Comparison of ENCODE assay signal across 11 mouse cellular contexts in the genomic region with DNA sequence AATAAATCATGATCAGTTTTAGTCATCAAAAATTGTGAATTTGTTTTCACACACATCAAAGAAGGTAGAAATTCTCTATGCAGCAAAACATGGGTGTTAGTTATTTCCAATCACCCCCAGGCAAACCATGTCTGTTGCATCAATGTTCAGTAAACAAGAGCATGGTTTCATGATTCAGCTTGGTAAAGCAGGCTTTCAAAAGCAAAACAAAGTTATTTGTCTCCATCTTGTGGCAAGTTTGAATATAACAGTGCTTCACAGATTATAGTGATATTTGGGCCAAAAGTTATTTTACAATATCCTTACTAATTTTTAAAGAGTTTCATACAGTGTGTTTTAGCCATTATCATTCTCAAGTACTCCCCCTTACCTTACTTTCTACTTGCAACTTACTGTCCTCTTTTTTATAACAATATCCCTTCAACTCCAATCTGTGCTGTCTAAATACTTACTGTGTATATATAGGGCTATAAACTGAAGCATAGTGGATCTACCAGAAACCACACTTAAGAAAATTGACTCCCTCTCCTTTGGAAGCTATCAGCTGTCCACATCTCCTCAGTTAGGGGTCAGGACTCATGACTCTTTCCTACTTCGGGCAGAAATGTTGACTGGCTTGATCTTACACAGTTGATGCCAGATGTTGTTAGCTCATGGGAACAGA.
A peak's percentile ranks its signal among the peaks of the same experiment; 100 is the strongest.
DNase-seq lines count a peak whose midpoint lies in the region; ATAC-seq and TF ChIP-seq lines count a peak whose summit lies in the region.
"Had no signal": no experiment of that assay in that cellular context is flagged by ENCODE, and none has a peak within 500 bp of the region (broad histone marks: within the 10 kb centered on the region; RNA-seq: fewer than 3 reads in every experiment).

No protein-coding gene starts in this region.

- H3K36me3 ChIP-seq in hindbrain, embryonic 11.5 days (ENCODE audit: control insufficient read depth, insufficient read depth, low read length): no peaks in the 10 kb centered on the region
- H3K36me3 ChIP-seq in hindbrain, embryonic 10.5 days: no peaks in the 10 kb centered on the region
- H3K36me3 ChIP-seq in embryonic facial prominence, embryonic 14.5 days (ENCODE audit: control insufficient read depth, insufficient read depth, low read length): no peaks in the 10 kb centered on the region
- H3K36me3 ChIP-seq in midbrain, embryonic 14.5 days (ENCODE audit: control insufficient read depth, insufficient read depth, low read length): no peaks in the 10 kb centered on the region
- H3K36me3 ChIP-seq: liver, embryonic 15.5 days had no signal

- no peak for TF ChIP-seq CTCF in lung, adult 2 months (IDR thresholded peaks at IDR 0.05; ENCODE audit: insufficient read depth, low read length)

- no peak for TF ChIP-seq POLR2A in lung, adult 2 months (IDR thresholded peaks at IDR 0.05; ENCODE audit: borderline replicate concordance, extremely low read depth, low read depth, low read length)

- ATAC-seq in hindbrain, embryonic 11.5 days (ENCODE audit: low FRiP score): peak; percentile 38; the same call in 1 of the 2 replicates
- no peak for ATAC-seq in embryonic facial prominence, embryonic 14.5 days (ENCODE audit: low read depth)
- peak; percentile 55 for ATAC-seq in midbrain, embryonic 14.5 days (ENCODE audit: low FRiP score, low TSS enrichment)

- no peak overlapping the region for H3K4me2 ChIP-seq in hindbrain, embryonic 11.5 days (replicated peaks; ENCODE audit: low read depth, low read length)
- no peak overlapping the region for H3K4me2 ChIP-seq in embryonic facial prominence, embryonic 14.5 days (ENCODE audit: low read depth, low read length)
- H3K4me2 ChIP-seq in midbrain, embryonic 14.5 days (ENCODE audit: low read length): no peak overlapping the region
- H3K4me2 ChIP-seq: liver, embryonic 15.5 days had no signal

- peak; percentile 32 for DNase-seq in hindbrain, embryonic 11.5 days (ENCODE audit: low spot score)
- no peak for DNase-seq in hindbrain, embryonic 10.5 days (ENCODE audit: low spot score)
- DNase-seq in ES-CJ7 (ENCODE audit: low read depth, low spot score): peak; percentile 6
- peak; percentile 24 for DNase-seq in embryonic facial prominence, embryonic 14.5 days (ENCODE audit: low spot score)
- peak; percentile 85 for DNase-seq in midbrain, embryonic 14.5 days
- no peak for DNase-seq in left cerebral cortex, adult 8-10 months (ENCODE audit: low spot score in 2 of 2)
- DNase-seq in lung, adult 2 months: no peak
- DNase-seq in gastrocnemius, postnatal 4 days (ENCODE audit: low spot score in 2 of 2): no peak
- DNase-seq: gastrocnemius, postnatal 25 days; kidney, postnatal 14 days had no signal

- WGBS in hindbrain, embryonic 11.5 days: 63% methylated on average over 1 of the region's 1 CpGs
- 75% methylated on average over 1 of the region's 1 CpGs for WGBS in hindbrain, embryonic 10.5 days
- WGBS in embryonic facial prominence, embryonic 14.5 days: 30% methylated on average over 1 of the region's 1 CpGs
- WGBS in midbrain, embryonic 14.5 days: 81% methylated on average over 1 of the region's 1 CpGs
- WGBS in lung, adult 2 months: 33% methylated on average over 1 of the region's 1 CpGs

- H3K9ac ChIP-seq in hindbrain, embryonic 11.5 days (ENCODE audit: low read depth, low read length): no peak overlapping the region
- H3K9ac ChIP-seq in embryonic facial prominence, embryonic 14.5 days (ENCODE audit: low read depth, low read length): no peak overlapping the region
- H3K9ac ChIP-seq in midbrain, embryonic 14.5 days (replicated peaks; ENCODE audit: low read length): no peak overlapping the region
- H3K9ac ChIP-seq: liver, embryonic 15.5 days had no signal

- H3K4me1 ChIP-seq in hindbrain, embryonic 11.5 days (replicated peaks; ENCODE audit: control insufficient read depth, insufficient read depth, low read length): no peaks in the 10 kb centered on the region
- no peaks in the 10 kb centered on the region for H3K4me1 ChIP-seq in hindbrain, embryonic 10.5 days (replicated peaks)
- H3K4me1 ChIP-seq in embryonic facial prominence, embryonic 14.5 days (ENCODE audit: control insufficient read depth, insufficient read depth, low read length): no peaks in the 10 kb centered on the region
- H3K4me1 ChIP-seq in midbrain, embryonic 14.5 days (ENCODE audit: control insufficient read depth, insufficient read depth, low read length): no peaks in the 10 kb centered on the region
- H3K4me1 ChIP-seq in lung, adult 2 months (ENCODE audit: control insufficient read depth, insufficient read depth, low read length): no peaks in the 10 kb centered on the region
- H3K4me1 ChIP-seq: liver, embryonic 15.5 days had no signal

- no peak overlapping the region for H3K4me3 ChIP-seq in hindbrain, embryonic 11.5 days (ENCODE audit: low read depth, low read length)
- H3K4me3 ChIP-seq in hindbrain, embryonic 10.5 days: no peak overlapping the region
- H3K4me3 ChIP-seq in embryonic facial prominence, embryonic 14.5 days (ENCODE audit: low read depth, low read length): no peak overlapping the region
- H3K4me3 ChIP-seq in midbrain, embryonic 14.5 days (replicated peaks; ENCODE audit: low read depth, low read length): no peak overlapping the region
- no peak overlapping the region for H3K4me3 ChIP-seq in lung, adult 2 months (replicated peaks; ENCODE audit: extremely low read depth, low read depth, low read length)
- H3K4me3 ChIP-seq: liver, embryonic 15.5 days had no signal

- H3K27me3 ChIP-seq in hindbrain, embryonic 11.5 days (ENCODE audit: control insufficient read depth, insufficient read depth, low read length): no peaks in the 10 kb centered on the region
- no peaks in the 10 kb centered on the region for H3K27me3 ChIP-seq in hindbrain, embryonic 10.5 days (ENCODE audit: insufficient read depth, poor library complexity, severe bottlenecking)
- no peaks in the 10 kb centered on the region for H3K27me3 ChIP-seq in embryonic facial prominence, embryonic 14.5 days (replicated peaks; ENCODE audit: control insufficient read depth, insufficient read depth, low read length)
- no peaks in the 10 kb centered on the region for H3K27me3 ChIP-seq in midbrain, embryonic 14.5 days (ENCODE audit: control insufficient read depth, insufficient read depth, low read length)
- H3K27me3 ChIP-seq: liver, embryonic 15.5 days had no signal

- no peaks in the 10 kb centered on the region for H3K9me3 ChIP-seq in hindbrain, embryonic 11.5 days (ENCODE audit: control insufficient read depth, low read length)
- no peaks in the 10 kb centered on the region for H3K9me3 ChIP-seq in hindbrain, embryonic 10.5 days
- H3K9me3 ChIP-seq in embryonic facial prominence, embryonic 14.5 days (ENCODE audit: control insufficient read depth, low read length): no peaks in the 10 kb centered on the region
- H3K9me3 ChIP-seq in midbrain, embryonic 14.5 days (ENCODE audit: control insufficient read depth, low read length): no peaks in the 10 kb centered on the region
- H3K9me3 ChIP-seq: liver, embryonic 15.5 days had no signal

- no peak overlapping the region for H3K27ac ChIP-seq in hindbrain, embryonic 11.5 days (ENCODE audit: low read depth, low read length)
- no peak overlapping the region for H3K27ac ChIP-seq in hindbrain, embryonic 10.5 days
- H3K27ac ChIP-seq in embryonic facial prominence, embryonic 14.5 days (replicated peaks; ENCODE audit: low read depth, low read length): no peak overlapping the region
- H3K27ac ChIP-seq in midbrain, embryonic 14.5 days (replicated peaks; ENCODE audit: low read depth, low read length): no peak overlapping the region
- H3K27ac ChIP-seq: liver, embryonic 15.5 days had no signal

Comparison
In these comparisons a context has a peak if more than half of its experiments do, and no peak if none do; other contexts are left out.
1. DNase-seq: peak in hindbrain, embryonic 11.5 days (single experiment), ES-CJ7 (single experiment), embryonic facial prominence, embryonic 14.5 days (single experiment) and midbrain, embryonic 14.5 days (single experiment); none in hindbrain, embryonic 10.5 days (single experiment), left cerebral cortex, adult 8-10 months (0 of 2), lung, adult 2 months (single experiment) and gastrocnemius, postnatal 4 days (0 of 2).